ENCODE assay signal across 19 mouse cellular contexts in the genomic region with DNA sequence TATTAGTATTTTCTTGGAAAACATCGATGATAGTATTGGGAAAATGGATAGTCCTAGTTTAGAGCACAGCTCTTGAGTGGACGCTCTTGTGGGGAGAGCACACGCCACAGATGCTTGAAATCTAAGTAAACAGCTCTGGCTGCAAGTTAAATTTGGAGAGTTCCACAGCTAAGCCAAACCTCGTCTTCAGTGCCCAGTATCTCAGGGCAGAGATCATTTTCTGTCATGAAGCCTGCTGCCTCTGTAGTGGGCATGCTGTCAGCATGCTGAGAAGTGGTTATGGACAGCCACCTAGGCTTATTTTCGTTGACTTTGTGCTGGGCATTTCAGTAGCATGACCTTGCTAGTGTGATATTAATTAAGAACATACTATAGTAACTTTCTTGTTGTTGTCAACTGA. TPM values are rescaled to one million over a fixed set of nuclear protein-coding genes. Genes with fewer than 3 reads are reported as not detected.
DNase-seq lines count a peak whose midpoint lies in the region; ATAC-seq and TF ChIP-seq lines count a peak whose summit lies in the region.
"Had no signal": no experiment of that assay in that cellular context is flagged by ENCODE, and none has a peak within 500 bp of the region (broad histone marks: within the 10 kb centered on the region; RNA-seq: fewer than 3 reads in every experiment).

No protein-coding gene starts in this region.

- no peak for TF ChIP-seq POLR2A in bone marrow macrophage, adult 2 months (IDR thresholded peaks at IDR 0.05; ENCODE audit: borderline replicate concordance, low read depth, low read length)
- no peak for TF ChIP-seq POLR2A in embryonic fibroblast, embryonic 13.5 days (IDR thresholded peaks at IDR 0.05; ENCODE audit: low read depth, low read length)

- H3K4me3 ChIP-seq in heart, embryonic 16.5 days (ENCODE audit: low read length) = no peak overlapping the region
- H3K4me3 ChIP-seq in liver, embryonic 13.5 days (replicated peaks) = no peak overlapping the region
- no peak overlapping the region for H3K4me3 ChIP-seq in liver, embryonic 12.5 days
- no peak overlapping the region for H3K4me3 ChIP-seq in bone marrow macrophage, adult 2 months (ENCODE audit: insufficient read depth, low read length)
- no peak overlapping the region for H3K4me3 ChIP-seq in embryonic fibroblast, embryonic 13.5 days (ENCODE audit: insufficient read depth, low read length)
- no peak overlapping the region for H3K4me3 ChIP-seq in forebrain, embryonic 12.5 days (replicated peaks)
- H3K4me3 ChIP-seq: hindbrain, embryonic 10.5 days; intestine, embryonic 15.5 days; limb, embryonic 10.5 days had no signal

- no peak for DNase-seq in heart, postnatal 10 days
- DNase-seq in liver, embryonic 13.5 days = no peak
- DNase-seq in spleen, postnatal 4 days (ENCODE audit: low spot score in 2 of 2) = no peak
- DNase-seq: kidney, postnatal 4 days; spleen, adult 18-20 months; thymus, postnatal 4 days had no signal

- H3K27ac ChIP-seq in heart, embryonic 16.5 days (ENCODE audit: low read length) = peak overlapping the region; percentile 59
- peak overlapping the region; percentile 67 for H3K27ac ChIP-seq in liver, embryonic 13.5 days
- H3K27ac ChIP-seq in liver, embryonic 12.5 days = no peak overlapping the region
- peak overlapping the region; percentile 9; the same call in 1 of the 2 replicates for H3K27ac ChIP-seq in bone marrow macrophage, adult 2 months (ENCODE audit: insufficient read depth, low read depth, low read length)
- 0 out of 2 replicates have a peak overlapping the region, but pooled peaks have one; percentile 36 for H3K27ac ChIP-seq in embryonic fibroblast, embryonic 13.5 days (ENCODE audit: insufficient read depth, low read length)
- no peak overlapping the region for H3K27ac ChIP-seq in forebrain, embryonic 12.5 days
- H3K27ac ChIP-seq: hindbrain, embryonic 10.5 days; intestine, embryonic 15.5 days; limb, embryonic 10.5 days had no signal

- 69% methylated on average over 5 of the region's 5 CpGs for WGBS in heart, embryonic 16.5 days
- 80% methylated on average over 5 of the region's 5 CpGs for WGBS in liver, embryonic 13.5 days (ENCODE audit: insufficient replicate concordance)
- 78% methylated on average over 5 of the region's 5 CpGs for WGBS in liver, embryonic 12.5 days (ENCODE audit: insufficient replicate concordance)
- WGBS in forebrain, embryonic 12.5 days = 93% methylated on average over 5 of the region's 5 CpGs

- no peaks in the 10 kb centered on the region for H3K9me3 ChIP-seq in heart, embryonic 16.5 days (replicated peaks; ENCODE audit: control insufficient read depth, low read length)
- no peaks in the 10 kb centered on the region for H3K9me3 ChIP-seq in liver, embryonic 13.5 days (replicated peaks)
- H3K9me3 ChIP-seq in liver, embryonic 12.5 days (replicated peaks) = no peaks in the 10 kb centered on the region
- H3K9me3 ChIP-seq in forebrain, embryonic 12.5 days = no peaks in the 10 kb centered on the region
- H3K9me3 ChIP-seq: G1E; hindbrain, embryonic 10.5 days; intestine, embryonic 15.5 days; limb, embryonic 10.5 days had no signal

- intact Hi-C loops in heart, postnatal 10 days (cut with DNase I) = no loop called here

- no peak overlapping the region for H3K9ac ChIP-seq in heart, embryonic 16.5 days (ENCODE audit: low read length)
- H3K9ac ChIP-seq in liver, embryonic 13.5 days = no peak overlapping the region
- H3K9ac ChIP-seq in liver, embryonic 12.5 days = no peak overlapping the region
- no peak overlapping the region for H3K9ac ChIP-seq in forebrain, embryonic 12.5 days
- H3K9ac ChIP-seq: intestine, embryonic 15.5 days had no signal

- no peak for TF ChIP-seq CTCF in bone marrow macrophage, adult 2 months (IDR thresholded peaks at IDR 0.05; ENCODE audit: low read depth, low read length)
- TF ChIP-seq CTCF in embryonic fibroblast, embryonic 13.5 days (IDR thresholded peaks at IDR 0.05; ENCODE audit: borderline replicate concordance, insufficient read depth, low read length) = no peak

- H3K36me3 ChIP-seq in heart, embryonic 16.5 days (ENCODE audit: control insufficient read depth, insufficient read depth) = peaks cover 17% of the 10 kb centered on the region
- H3K36me3 ChIP-seq in liver, embryonic 13.5 days = peaks cover 61% of the 10 kb centered on the region
- H3K36me3 ChIP-seq in liver, embryonic 12.5 days = peaks cover 84% of the 10 kb centered on the region
- peaks cover 49% of the 10 kb centered on the region for H3K36me3 ChIP-seq in forebrain, embryonic 12.5 days (replicated peaks)

- no peaks in the 10 kb centered on the region for H3K27me3 ChIP-seq in heart, embryonic 16.5 days (ENCODE audit: control insufficient read depth, insufficient read depth, low read length)
- H3K27me3 ChIP-seq in liver, embryonic 13.5 days = no peaks in the 10 kb centered on the region
- H3K27me3 ChIP-seq in liver, embryonic 12.5 days (replicated peaks) = no peaks in the 10 kb centered on the region
- no peaks in the 10 kb centered on the region for H3K27me3 ChIP-seq in forebrain, embryonic 12.5 days
- H3K27me3 ChIP-seq: intestine, embryonic 15.5 days had no signal

- ATAC-seq in heart, embryonic 16.5 days (replicated peaks; ENCODE audit: extremely low read depth, insufficient read depth, low FRiP score) = no peak
- ATAC-seq in liver, embryonic 13.5 days (ENCODE audit: low read depth) = no peak
- no peak for ATAC-seq in liver, embryonic 12.5 days
- ATAC-seq in forebrain, embryonic 12.5 days (ENCODE audit: low FRiP score) = no peak
- ATAC-seq: forebrain, embryonic 16.5 days; intestine, embryonic 15.5 days had no signal

- H3K4me1 ChIP-seq in heart, embryonic 16.5 days (ENCODE audit: control insufficient read depth, insufficient read depth, low read length) = peaks cover 11% of the 10 kb centered on the region
- peaks cover 21% of the 10 kb centered on the region for H3K4me1 ChIP-seq in liver, embryonic 13.5 days (replicated peaks)
- peaks cover 15% of the 10 kb centered on the region; the same call in 1 of the 2 replicates for H3K4me1 ChIP-seq in liver, embryonic 12.5 days
- H3K4me1 ChIP-seq in bone marrow macrophage, adult 2 months (ENCODE audit: control insufficient read depth, insufficient read depth, low read length) = peaks cover 13% of the 10 kb centered on the region
- peaks cover 3% of the 10 kb centered on the region for H3K4me1 ChIP-seq in embryonic fibroblast, embryonic 13.5 days (ENCODE audit: control insufficient read depth, insufficient read depth, low read length)
- no peaks in the 10 kb centered on the region for H3K4me1 ChIP-seq in forebrain, embryonic 12.5 days
- H3K4me1 ChIP-seq: hindbrain, embryonic 10.5 days; limb, embryonic 10.5 days had no signal

- H3K4me2 ChIP-seq in heart, embryonic 16.5 days (ENCODE audit: low read depth, low read length) = no peak overlapping the region
- H3K4me2 ChIP-seq in liver, embryonic 13.5 days = no peak overlapping the region
- no peak overlapping the region for H3K4me2 ChIP-seq in liver, embryonic 12.5 days
- no peak overlapping the region for H3K4me2 ChIP-seq in forebrain, embryonic 12.5 days
- H3K4me2 ChIP-seq: intestine, embryonic 15.5 days had no signal

RNA-seq across cellular contexts. Expression of a gene that starts 15.5 kb away (rescaled TPM):
- polyA plus RNA-seq in heart, embryonic 16.5 days (2015; fragmentation: Nextera tagmentation; extraction: Ambion mirVana) = 18.2 and 19.5 TPM in 2 replicates
- 10 to 100 TPM in 1 of 2 experiments, 1 to 10 TPM in 1; 8.2 to 10.3 TPM for total RNA-seq in heart, postnatal 10 days (2021)
- 16.7 and 18.4 TPM in 2 replicates for polyA plus RNA-seq in liver, embryonic 13.5 days (2015; fragmentation: Nextera tagmentation; extraction: Ambion mirVana)
- 21.2 and 22.2 TPM in 2 replicates for polyA plus RNA-seq in liver, embryonic 12.5 days (2016; fragmentation: Nextera tagmentation; extraction: Ambion mirVana)
- 12.8 and 13.0 TPM in 2 replicates for polyA plus RNA-seq in bone marrow macrophage, adult 2 months (2012; ENCODE audit: insufficient read depth, insufficient read length, missing spikeins)
- polyA plus RNA-seq in embryonic fibroblast, embryonic 13.5 days (2011; ENCODE audit: insufficient read length, low read depth, missing spikeins) = 16.6 and 19.8 TPM in 2 replicates
- polyA plus RNA-seq in forebrain, embryonic 12.5 days (2016; fragmentation: Nextera tagmentation; extraction: Ambion mirVana) = 39.4 and 40.2 TPM in 2 replicates

RNA-seq across cellular contexts. Expression of a gene that starts 36.1 kb away (rescaled TPM):
- polyA plus RNA-seq in heart, embryonic 16.5 days (2015; fragmentation: Nextera tagmentation; extraction: Ambion mirVana) = not detected in 2 replicates
- total RNA-seq in heart, postnatal 10 days (2021) = not detected
- polyA plus RNA-seq in liver, embryonic 13.5 days (2015; fragmentation: Nextera tagmentation; extraction: Ambion mirVana) = 0.17 and 0.22 TPM in 2 replicates
- polyA plus RNA-seq in liver, embryonic 12.5 days (2016; fragmentation: Nextera tagmentation; extraction: Ambion mirVana) = 0.16 and 0.19 TPM in 2 replicates
- not detected in 2 replicates for polyA plus RNA-seq in bone marrow macrophage, adult 2 months (2012; ENCODE audit: insufficient read depth, insufficient read length, missing spikeins)
- polyA plus RNA-seq in embryonic fibroblast, embryonic 13.5 days (2011; ENCODE audit: insufficient read length, low read depth, missing spikeins) = not detected in 2 replicates
- not detected in 2 replicates for polyA plus RNA-seq in forebrain, embryonic 12.5 days (2016; fragmentation: Nextera tagmentation; extraction: Ambion mirVana)
- total RNA-seq: G1E; neutrophil, adult 5-6 weeks had no signal
- polyA plus RNA-seq: G1E; hindbrain, embryonic 10.5 days; intestine, embryonic 15.5 days had no signal

RNA-seq across cellular contexts. Expression of a gene that starts 40.3 kb away (rescaled TPM):
- 0.07 TPM in 1 of 2 replicates, not detected in the other for polyA plus RNA-seq in heart, embryonic 16.5 days (2015; fragmentation: Nextera tagmentation; extraction: Ambion mirVana)
- not detected for total RNA-seq in heart, postnatal 10 days (2021)
- polyA plus RNA-seq in liver, embryonic 13.5 days (2015; fragmentation: Nextera tagmentation; extraction: Ambion mirVana) = 0.10 TPM in 1 of 2 replicates, not detected in the other
- not detected in 2 replicates for polyA plus RNA-seq in liver, embryonic 12.5 days (2016; fragmentation: Nextera tagmentation; extraction: Ambion mirVana)
- not detected in 2 replicates for polyA plus RNA-seq in bone marrow macrophage, adult 2 months (2012; ENCODE audit: insufficient read depth, insufficient read length, missing spikeins)
- not detected in 2 replicates for polyA plus RNA-seq in embryonic fibroblast, embryonic 13.5 days (2011; ENCODE audit: insufficient read length, low read depth, missing spikeins)
- not detected in 2 replicates for polyA plus RNA-seq in forebrain, embryonic 12.5 days (2016; fragmentation: Nextera tagmentation; extraction: Ambion mirVana)
- total RNA-seq: G1E; layer of hippocampus, postnatal 36 days; neutrophil, adult 5-6 weeks had no signal
- polyA plus RNA-seq: forebrain, embryonic 16.5 days; G1E; hindbrain, embryonic 10.5 days; intestine, embryonic 15.5 days; limb, embryonic 10.5 days; stomach, embryonic 16.5 days had no signal

RNA-seq across cellular contexts. Expression of a gene that starts 41.9 kb away (rescaled TPM):
- polyA plus RNA-seq in heart, embryonic 16.5 days (2015; fragmentation: Nextera tagmentation; extraction: Ambion mirVana) = 57.9 and 67.5 TPM in 2 replicates
- 10 to 100 TPM; 35.2 to 37.9 TPM for total RNA-seq in heart, postnatal 10 days (2021)
- 86.2 and 97.4 TPM in 2 replicates for polyA plus RNA-seq in liver, embryonic 13.5 days (2015; fragmentation: Nextera tagmentation; extraction: Ambion mirVana)
- 99.8 and 104 TPM in 2 replicates for polyA plus RNA-seq in liver, embryonic 12.5 days (2016; fragmentation: Nextera tagmentation; extraction: Ambion mirVana)
- polyA plus RNA-seq in bone marrow macrophage, adult 2 months (2012; ENCODE audit: insufficient read depth, insufficient read length, missing spikeins) = 72.4 and 84.2 TPM in 2 replicates
- polyA plus RNA-seq in embryonic fibroblast, embryonic 13.5 days (2011; ENCODE audit: insufficient read length, low read depth, missing spikeins) = 46.4 and 54.8 TPM in 2 replicates
- polyA plus RNA-seq in forebrain, embryonic 12.5 days (2016; fragmentation: Nextera tagmentation; extraction: Ambion mirVana) = 90.2 and 96.7 TPM in 2 replicates

Comparison
In these comparisons a context has a peak if more than half of its experiments do, and no peak if none do; other contexts are left out.
1. H3K27ac ChIP-seq: peak in heart, embryonic 16.5 days (single experiment), liver, embryonic 13.5 days (single experiment), bone marrow macrophage, adult 2 months (single experiment) and embryonic fibroblast, embryonic 13.5 days (single experiment); none in liver, embryonic 12.5 days (single experiment) and forebrain, embryonic 12.5 days (single experiment).